Mouse (Mus musculus): Measurements from ENCODE around the gene Brd3.

DNA sequence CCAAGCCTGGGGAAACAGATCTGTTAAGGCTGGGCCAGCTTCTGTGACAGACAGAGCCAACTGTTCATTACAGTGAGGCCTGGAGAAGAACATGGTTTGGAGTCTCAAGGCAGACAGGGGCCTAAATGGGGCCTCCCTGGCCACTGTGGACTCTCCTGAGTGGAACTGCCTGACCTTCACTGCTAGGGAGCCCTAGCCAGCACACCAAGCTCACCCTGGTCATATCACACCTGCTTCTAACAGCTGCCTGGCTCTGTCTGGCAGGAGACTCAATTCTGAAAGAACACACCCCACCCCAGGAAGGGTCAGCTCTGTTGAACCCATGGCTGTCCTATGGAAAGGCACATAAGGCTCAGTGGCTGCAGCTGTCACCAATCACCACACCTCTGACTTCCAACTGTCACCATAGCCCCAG is 36.3 kb downstream of the Brd3 start:
- TF ChIP-seq CTCF (IDR thresholded peaks at IDR 0.05 in 2 of 3, conservative IDR thresholded peaks at IDR 0.05 in 1 of 3; ENCODE audit: control insufficient read depth in 1 of 3, insufficient read depth in 1 of 3, low read depth in 2 of 3, low read length in 3 of 3, poor library complexity in 1 of 3, severe bottlenecking in 1 of 3) (no peak), EP300 (IDR thresholded peaks at IDR 0.05; ENCODE audit: low read depth in 1 of 2, low read length in 2 of 2) (no peak), POLR2A (IDR thresholded peaks at IDR 0.05; ENCODE audit: control insufficient read depth in 1 of 2, insufficient read depth in 1 of 2, low read depth in 1 of 2, low read length in 2 of 2, poor library complexity in 1 of 2) (no peak), POLR2AphosphoS5 (IDR thresholded peaks at IDR 0.05; ENCODE audit: borderline replicate concordance, low read depth, low read length) (no peak), MEF2A (IDR thresholded peaks at IDR 0.05; ENCODE audit: extremely low read depth, insufficient replicate concordance, low read depth, low read length, poor library complexity, severe bottlenecking) (no peak), GATA1 (IDR thresholded peaks at IDR 0.05; ENCODE audit: low read depth, low read length) (no peak), BHLHE40 (IDR thresholded peaks at IDR 0.05; ENCODE audit: borderline replicate concordance, low read depth, low read length) (no peak), ETS1 (IDR thresholded peaks at IDR 0.05; ENCODE audit: low read depth, low read length) (no peak), ZNF384 (IDR thresholded peaks at IDR 0.05; ENCODE audit: low read depth, low read length) (no peak), POLR2AphosphoS2 (IDR thresholded peaks at IDR 0.05; ENCODE audit: low read length) (no peak), TBP (IDR thresholded peaks at IDR 0.05; ENCODE audit: low read depth, low read length) (no peak), ZMIZ1 (IDR thresholded peaks at IDR 0.05; ENCODE audit: low read depth, low read length) (no peak), ZKSCAN1 (IDR thresholded peaks at IDR 0.05; ENCODE audit: low read depth, low read length) (no peak)

Measured in MEL (cell line).